Mouse (Mus musculus): ENCODE data around the gene Vmn1r41.

GRCm38 (mm10) chr6:89707240-89707639 is 33.3 kb upstream of the Vmn1r41 start, which contains the start of gene Vmn1r40:
- TF ChIP-seq POLR2A (IDR thresholded peaks at IDR 0.05; ENCODE audit: insufficient read depth, low read length) (no peak), CTCF (IDR thresholded peaks at IDR 0.05; ENCODE audit: low read depth, low read length) (no peak), EP300 (IDR thresholded peaks at IDR 0.05; ENCODE audit: insufficient read depth, low read depth, low read length) (no peak)

Data from ES-Bruce4 (cell line).